Mouse (Mus musculus): ENCODE measurements around the gene Flii.

- TF ChIP-seq CTCF (IDR thresholded peaks at IDR 0.05; ENCODE audit: extremely low read depth, insufficient read depth, low read length) (no peak), POLR2A (IDR thresholded peaks at IDR 0.05; ENCODE audit: extremely low read depth, insufficient read depth, low read length) (no peak)
These were observed 19.4 kb downstream of the Flii start for GRCm38 (mm10) chr11:60707672-60708071.
